Mouse (Mus musculus) kidney, embryonic 15.5 days (tissue): Measurements from ENCODE around the gene Deaf1. TPM values are rescaled to one million over a fixed set of nuclear protein-coding genes. Genes with fewer than 3 reads are reported as not detected.

ENCODE experiments used
- ATAC-seq: fragments of 200-750 bp; cut with Nextera tagmentation; replicated peaks from 2 replicates; pipeline ENCODE4 v1.8.0; 2017; ENCODE audit warnings: moderate TSS enrichment; ENCODE audit not compliant: low FRiP score
- H3K27ac ChIP-seq: fragments of 300-500 bp; sonication (generic); 2 replicates; pipeline ENCODE4 v1.5.1; 2015; ENCODE audit warnings: mild to moderate bottlenecking, inconsistent platforms
- H3K27me3 ChIP-seq: fragments of 300-500 bp; sonication (generic); 2 replicates; pipeline ENCODE4 v1.6.1; 2015; ENCODE audit warnings: inconsistent platforms
- H3K36me3 ChIP-seq: fragments of 300-500 bp; sonication (generic); 2 replicates; pipeline ENCODE4 v1.6.1; 2015; ENCODE audit warnings: inconsistent platforms
- H3K4me1 ChIP-seq: fragments of 300-500 bp; sonication (generic); 2 replicates; pipeline ENCODE4 v1.6.1; 2015; ENCODE audit warnings: inconsistent platforms
- H3K4me2 ChIP-seq: fragments of 300-500 bp; sonication (generic); 2 replicates; pipeline ENCODE4 v1.6.1; 2015; ENCODE audit warnings: moderate library complexity, mild to moderate bottlenecking, inconsistent platforms
- H3K4me3 ChIP-seq: fragments of 300-500 bp; sonication (generic); replicated peaks from 2 replicates; pipeline ENCODE4 v1.5.1; 2015; ENCODE audit warnings: mild to moderate bottlenecking, inconsistent platforms
- H3K9ac ChIP-seq: fragments of 300-500 bp; sonication (generic); 2 replicates; pipeline ENCODE4 v1.6.1; 2015; ENCODE audit warnings: mild to moderate bottlenecking, inconsistent platforms
- H3K9me3 ChIP-seq: fragments of 300-500 bp; sonication (generic); replicated peaks from 2 replicates; pipeline ENCODE4 v1.6.1; 2016; ENCODE audit warnings: inconsistent platforms
- WGBS: fragments of 180-500 bp; shearing (Covaris S2); methylation state at CpG from one replicate; pipeline ENCODE4 v1.1.7; 2015; ENCODE audit warnings: mixed read lengths; 5-methylcytosine and 5-hydroxymethylcytosine counted together
- polyA plus RNA-seq: library from polyadenylated mRNA; unstranded; fragments of >200 nt; fragmentation: Nextera tagmentation; extraction: Ambion mirVana; gene quantifications from 2 replicates; pipeline ENCODE4 v1.2.1, GENCODE M21; 2015

Deaf1 gene
- polyA plus RNA-seq, 1 experiment from 2014 or later = 81.1 TPM

DNA sequence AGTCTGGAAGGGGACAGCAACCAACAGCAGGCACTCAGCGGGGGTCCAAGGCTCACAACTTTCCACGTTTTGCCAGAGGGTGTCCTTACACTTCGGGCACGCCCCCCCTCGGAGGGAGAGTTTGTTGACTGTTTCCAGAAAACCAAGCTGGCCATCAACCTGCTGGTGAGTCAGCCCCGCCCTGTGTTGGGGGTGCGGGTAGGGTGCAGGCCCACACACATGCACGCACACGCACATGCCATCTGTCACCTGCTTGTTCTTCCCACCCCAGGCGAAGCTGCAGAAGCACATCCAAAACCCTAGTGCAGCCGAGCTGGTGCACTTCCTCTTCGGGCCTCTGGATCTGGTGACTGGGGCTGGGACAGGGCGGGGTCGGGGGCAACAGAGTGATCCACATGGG lies 29.5 kb upstream of the Deaf1 start:
- Histone ChIP-seq H3K27me3 (peaks cover 16% of the 10 kb centered on the region), H3K4me1 (peaks cover 11% of the 10 kb centered on the region; the same call in 1 of the 2 replicates), H3K36me3 (no peaks in the 10 kb centered on the region), H3K4me2 (no peak overlapping the region), H3K9me3 (no peaks in the 10 kb centered on the region), H3K27ac (no peak overlapping the region), H3K9ac (no peak overlapping the region), H3K4me3 (no peak overlapping the region)
- 81% methylated on average over 14 of the region's 14 CpGs for WGBS
- no peak for ATAC-seq

DNA sequence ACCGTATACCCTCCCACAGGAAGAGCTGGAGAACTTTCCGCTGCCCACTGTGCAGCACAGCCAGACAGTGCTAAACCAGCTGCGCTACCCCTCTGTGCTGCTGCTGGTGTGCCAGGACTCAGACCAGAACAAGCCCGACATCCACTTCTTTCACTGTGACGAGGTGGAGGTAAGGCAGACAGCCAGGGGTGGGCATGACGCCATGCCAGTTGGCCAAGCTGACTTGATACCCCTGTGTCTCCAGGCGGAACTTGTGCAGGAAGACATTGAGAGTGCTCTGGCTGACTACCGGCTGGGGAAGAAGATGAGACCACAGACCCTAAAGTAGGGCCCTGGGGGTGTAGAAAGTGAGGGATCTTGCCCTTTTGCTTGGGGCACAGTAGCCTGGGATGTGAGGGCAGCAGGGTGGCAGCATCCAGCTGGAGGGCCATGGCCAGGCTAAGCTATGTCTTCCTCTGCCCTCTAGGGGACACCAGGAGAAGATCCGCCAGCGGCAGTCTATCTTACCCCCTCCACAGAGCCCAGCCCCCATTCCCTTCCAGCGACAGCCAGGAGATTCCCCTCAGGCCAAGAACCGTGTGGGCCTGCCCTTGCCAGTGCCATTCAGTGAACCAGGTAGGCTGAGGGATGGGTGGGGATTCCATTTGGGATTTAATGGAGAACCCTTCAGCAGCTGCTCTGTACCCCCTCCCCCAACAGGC lies 28.3 kb upstream of the Deaf1 start:
- Histone ChIP-seq H3K36me3 (no peaks in the 10 kb centered on the region), H3K27ac (no peak overlapping the region), H3K4me3 (no peak overlapping the region), H3K9me3 (no peaks in the 10 kb centered on the region), H3K4me1 (0 out of 2 replicates have a peak, but pooled peaks cover 4% of the 10 kb centered on the region), H3K9ac (no peak overlapping the region), H3K27me3 (0 out of 2 replicates have a peak, but pooled peaks cover 5% of the 10 kb centered on the region), H3K4me2 (no peak overlapping the region)
- no peak for ATAC-seq
- 60% methylated on average over 12 of the region's 12 CpGs for WGBS

DNA sequence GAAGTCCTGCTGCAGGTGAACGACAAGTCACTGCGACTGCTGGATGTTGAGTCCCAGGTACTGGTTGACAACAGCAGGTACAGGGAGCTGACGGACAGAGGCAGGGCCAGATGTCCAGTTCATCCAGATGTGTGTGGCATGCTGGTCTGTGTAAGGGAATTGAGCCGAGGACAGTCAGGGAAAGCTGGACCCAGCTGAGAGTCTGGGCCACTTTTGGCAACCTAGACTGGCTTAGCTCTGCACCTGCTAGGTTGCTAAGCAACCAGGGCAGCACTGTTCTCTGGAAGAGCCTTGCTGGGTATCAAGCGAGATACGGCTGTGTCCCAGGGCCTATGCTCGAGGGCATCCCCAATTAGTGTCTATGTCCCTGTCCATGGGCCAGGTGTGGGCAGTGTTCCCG lies 27.6 kb upstream of the Deaf1 start:
- Histone ChIP-seq H3K9me3 (no peaks in the 10 kb centered on the region), H3K4me1 (0 out of 2 replicates have a peak, but pooled peaks cover 4% of the 10 kb centered on the region), H3K4me2 (no peak overlapping the region), H3K27ac (no peak overlapping the region), H3K9ac (no peak overlapping the region), H3K27me3 (no peaks in the 10 kb centered on the region), H3K4me3 (no peak overlapping the region), H3K36me3 (no peaks in the 10 kb centered on the region)
- 87% methylated on average over 8 of the region's 8 CpGs for WGBS
- ATAC-seq = no peak

- Histone ChIP-seq H3K4me1 (0 out of 2 replicates have a peak, but pooled peaks cover 3% of the 10 kb centered on the region), H3K4me2 (no peak overlapping the region), H3K9ac (no peak overlapping the region), H3K27me3 (no peaks in the 10 kb centered on the region), H3K27ac (no peak overlapping the region), H3K9me3 (no peaks in the 10 kb centered on the region), H3K36me3 (no peaks in the 10 kb centered on the region), H3K4me3 (no peak overlapping the region)
- WGBS = 77% methylated on average over 6 of the region's 6 CpGs
- no peak for ATAC-seq
Measured at GRCm38 (mm10) chr7:141351061-141351460, 23.6 kb upstream of the Deaf1 start.

DNA sequence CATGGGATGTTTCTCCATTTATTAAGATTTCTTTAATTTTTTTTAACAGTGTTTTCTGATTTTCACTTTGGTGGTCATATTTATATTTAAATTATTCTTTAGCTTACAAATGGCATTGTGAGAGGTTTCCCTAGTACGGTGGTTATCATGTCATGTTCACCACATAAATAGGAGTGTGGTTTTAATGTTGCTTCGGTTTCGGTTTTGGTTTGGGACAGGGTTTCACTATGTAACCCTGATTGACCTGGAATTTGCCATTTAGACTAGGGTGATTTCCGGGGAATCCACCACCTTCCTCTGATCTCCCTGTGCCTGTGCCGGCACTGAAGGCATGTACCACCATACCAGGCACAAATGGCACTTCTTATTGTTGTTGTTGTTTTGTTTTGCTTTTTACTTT lies 17.3 kb upstream of the Deaf1 start:
- Histone ChIP-seq H3K36me3 (no peaks in the 10 kb centered on the region), H3K4me1 (peaks cover 7% of the 10 kb centered on the region; the same call in 1 of the 2 replicates), H3K27me3 (no peaks in the 10 kb centered on the region), H3K9me3 (no peaks in the 10 kb centered on the region), H3K27ac (no peak overlapping the region), H3K4me2 (no peak overlapping the region), H3K4me3 (no peak overlapping the region), H3K9ac (no peak overlapping the region)
- ATAC-seq = no peak
- 87% methylated on average over 5 of the region's 5 CpGs for WGBS

DNA sequence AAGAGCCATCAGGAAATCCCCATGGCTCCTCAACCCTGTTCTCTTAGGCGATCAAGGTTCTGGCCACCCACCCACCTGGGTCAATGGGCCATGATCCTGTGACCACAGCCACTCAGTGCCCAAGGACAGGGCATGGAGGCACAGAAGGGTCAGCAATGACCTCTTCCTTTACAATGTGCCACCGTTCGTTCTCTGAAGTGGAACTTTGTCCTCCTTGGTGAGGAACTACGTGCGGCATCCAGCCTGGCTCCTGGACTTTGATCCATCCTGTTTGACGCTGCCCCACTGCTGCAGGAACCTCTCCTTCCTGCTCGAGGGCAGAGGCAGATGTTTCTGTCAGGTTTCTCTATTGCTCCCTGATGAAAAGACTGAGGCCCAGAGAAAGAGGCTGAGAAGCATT lies 16.2 kb upstream of the Deaf1 start:
- 60% methylated on average over 7 of the region's 7 CpGs for WGBS
- Histone ChIP-seq H3K36me3 (no peaks in the 10 kb centered on the region), H3K4me1 (peaks cover 18% of the 10 kb centered on the region), H3K9ac (no peak overlapping the region), H3K4me2 (no peak overlapping the region), H3K27me3 (no peaks in the 10 kb centered on the region), H3K9me3 (no peaks in the 10 kb centered on the region), H3K4me3 (no peak overlapping the region), H3K27ac (no peak overlapping the region)
- no peak for ATAC-seq

DNA sequence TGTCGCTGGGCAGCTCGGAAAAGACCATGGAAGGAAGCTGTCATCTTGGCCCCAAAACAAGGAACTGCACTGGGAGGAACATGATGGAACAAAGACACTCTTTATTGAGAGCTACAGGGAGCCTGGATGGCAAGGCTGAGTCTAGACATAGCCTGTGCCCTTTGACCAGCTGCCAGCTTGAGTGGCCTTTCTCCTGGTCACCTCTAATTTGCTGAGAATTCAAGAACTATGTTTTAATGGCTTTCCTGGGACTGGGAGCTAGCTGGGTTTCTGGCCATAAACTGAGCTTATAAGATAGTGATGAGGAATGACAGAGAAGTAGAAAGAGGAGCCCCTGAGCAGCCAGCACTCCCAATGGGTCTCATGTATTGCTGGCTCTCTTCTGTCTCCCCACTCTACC lies 15.7 kb upstream of the Deaf1 start:
- Histone ChIP-seq H3K4me3 (no peak overlapping the region), H3K27ac (no peak overlapping the region), H3K9me3 (no peaks in the 10 kb centered on the region), H3K27me3 (no peaks in the 10 kb centered on the region), H3K4me1 (peaks cover 23% of the 10 kb centered on the region), H3K9ac (no peak overlapping the region), H3K36me3 (no peaks in the 10 kb centered on the region), H3K4me2 (no peak overlapping the region)
- ATAC-seq = no peak
- WGBS = 85% methylated on average over 2 of the region's 2 CpGs

DNA sequence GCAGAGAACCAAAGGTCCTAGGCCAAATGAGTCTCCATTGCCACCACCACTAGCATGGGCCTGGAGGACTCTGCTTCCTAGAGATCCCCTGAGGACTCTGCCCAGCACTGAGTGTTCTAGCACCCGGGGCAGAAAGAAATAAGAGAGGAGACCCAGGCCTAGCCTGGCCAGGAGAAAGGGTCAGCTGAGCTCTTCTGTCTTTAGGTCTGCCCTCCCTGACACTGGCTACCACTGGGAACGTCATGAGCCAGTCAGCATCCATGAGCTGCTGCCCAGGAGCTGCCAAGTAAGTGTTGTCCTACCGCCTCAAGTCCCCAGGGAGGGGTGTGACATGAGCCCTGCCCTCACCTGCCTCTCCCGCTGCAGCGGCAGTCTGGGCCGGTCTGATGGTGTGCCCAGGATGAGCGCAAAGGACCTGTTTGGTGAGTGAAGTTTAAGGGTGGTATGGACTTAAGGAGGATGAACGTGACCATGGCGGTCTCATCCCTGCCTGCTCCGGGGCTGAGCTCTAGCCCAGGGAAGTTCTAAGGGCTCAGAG lies 14.3 kb upstream of the Deaf1 start:
- Histone ChIP-seq H3K9ac (no peak overlapping the region), H3K27me3 (no peaks in the 10 kb centered on the region), H3K9me3 (no peaks in the 10 kb centered on the region), H3K27ac (no peak overlapping the region), H3K4me1 (peaks cover 30% of the 10 kb centered on the region), H3K36me3 (no peaks in the 10 kb centered on the region), H3K4me3 (no peak overlapping the region), H3K4me2 (no peak overlapping the region)
- ATAC-seq = no peak
- WGBS = 83% methylated on average over 10 of the region's 10 CpGs

GRCm38 (mm10) chr7:141340476-141340875 lies 13.0 kb upstream of the Deaf1 start:
- H3K36me3 ChIP-seq = peaks cover 8% of the 10 kb centered on the region; the same call in 1 of the 2 replicates
- H3K27ac ChIP-seq = peak overlapping the region; percentile 75
- 66% methylated on average over 6 of the region's 6 CpGs for WGBS
- peak overlapping the region; percentile 69 for H3K4me2 ChIP-seq
- H3K9ac ChIP-seq = no peak overlapping the region
- H3K4me3 ChIP-seq = no peak overlapping the region
- no peaks in the 10 kb centered on the region for H3K9me3 ChIP-seq
- no peaks in the 10 kb centered on the region for H3K27me3 ChIP-seq
- H3K4me1 ChIP-seq = peaks cover 30% of the 10 kb centered on the region
- ATAC-seq = peak; percentile 37

- Histone ChIP-seq H3K9ac (peak overlapping the region; percentile 44; the same call in 1 of the 2 replicates), H3K4me1 (peaks cover 30% of the 10 kb centered on the region), H3K36me3 (peaks cover 13% of the 10 kb centered on the region; the same call in 1 of the 2 replicates), H3K27ac (peak overlapping the region; percentile 75), H3K9me3 (no peaks in the 10 kb centered on the region), H3K4me2 (peak overlapping the region; percentile 69), H3K27me3 (no peaks in the 10 kb centered on the region), H3K4me3 (peak overlapping the region; percentile 45; the same call in 1 of the 2 replicates)
- no peak for ATAC-seq
- WGBS = 62% methylated on average over 7 of the region's 7 CpGs
Measured at GRCm38 (mm10) chr7:141340023-141340422, 12.5 kb upstream of the Deaf1 start.

DNA sequence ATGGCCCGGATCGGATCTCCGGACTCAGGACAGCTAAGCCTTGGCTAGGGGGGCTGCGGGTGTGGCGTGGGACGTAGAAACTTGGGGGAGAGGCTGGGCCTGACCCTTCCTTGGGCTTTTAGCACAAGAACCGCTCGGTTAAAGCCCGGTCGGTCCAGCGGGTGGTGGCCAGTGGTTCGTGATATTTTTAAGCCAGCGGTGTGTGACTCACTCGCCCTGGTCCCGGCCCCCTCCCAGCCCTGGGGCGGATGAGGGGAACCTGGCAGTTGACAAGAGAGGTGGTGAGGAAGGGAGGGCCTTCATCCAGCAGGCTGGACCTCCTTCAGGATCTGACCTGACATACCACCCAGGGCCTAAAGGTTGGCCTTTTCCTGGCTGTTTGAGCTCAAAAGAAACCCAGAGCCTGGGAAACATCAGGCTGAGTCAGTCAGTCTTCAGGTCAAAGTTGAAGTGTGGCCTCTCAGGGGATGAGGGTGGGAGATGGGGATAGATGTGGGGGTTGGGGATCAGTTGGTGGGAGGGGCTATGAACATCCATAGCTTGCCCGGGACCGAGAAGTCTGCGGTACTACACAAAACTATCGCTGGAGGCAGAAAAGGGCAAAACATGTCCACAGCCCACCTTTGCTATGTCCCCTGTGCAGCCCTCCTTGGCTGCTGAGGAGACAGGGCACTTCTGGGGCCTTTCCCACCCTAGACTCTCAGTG lies 11.9 kb upstream of the Deaf1 start:
- Histone ChIP-seq H3K27me3 (no peaks in the 10 kb centered on the region), H3K4me1 (peaks cover 30% of the 10 kb centered on the region), H3K36me3 (peaks cover 19% of the 10 kb centered on the region), H3K27ac (peak overlapping the region; percentile 75), H3K9me3 (no peaks in the 10 kb centered on the region), H3K9ac (peak overlapping the region; percentile 44), H3K4me2 (peak overlapping the region; percentile 69), H3K4me3 (peak overlapping the region; percentile 45)
- WGBS = 29% methylated on average over 20 of the region's 20 CpGs
- ATAC-seq = peak; percentile 27; the same call in 1 of the 2 replicates

DNA sequence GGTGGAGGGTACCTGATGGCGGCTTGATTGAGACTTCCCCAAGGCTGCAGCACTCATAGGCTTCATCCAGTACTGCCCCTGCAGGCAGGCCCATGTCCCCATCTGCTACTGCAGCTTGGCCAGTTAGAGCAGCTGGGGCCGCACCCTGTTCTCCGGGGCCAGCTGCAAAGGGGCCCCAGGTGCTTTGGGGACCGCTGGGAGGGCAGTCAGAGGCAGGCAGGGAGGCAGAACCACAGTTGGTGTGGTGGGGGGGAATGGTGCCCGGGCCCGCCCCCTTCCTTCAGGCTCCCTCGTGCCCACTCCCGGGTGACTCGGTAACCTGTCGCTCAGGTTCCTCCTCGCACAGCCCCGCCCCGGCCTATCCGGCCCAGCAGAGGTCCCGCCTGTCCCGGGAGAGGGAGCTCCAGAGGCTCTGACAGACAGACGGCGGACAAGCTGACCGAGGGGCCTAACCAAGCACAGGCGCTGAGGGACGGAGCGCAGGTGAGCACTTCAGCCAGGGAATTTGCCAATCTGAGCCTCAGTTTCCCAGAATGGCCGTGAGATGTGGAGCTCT lies 11.2 kb upstream of the Deaf1 start, which contains the start of gene Eps8l2:
Gene Eps8l2, plus strand, starts transcription at position 305 of the 556 bp plus-strand sequence.
- Histone ChIP-seq H3K27me3 (no peaks in the 10 kb centered on the region), H3K9me3 (no peaks in the 10 kb centered on the region), H3K36me3 (peaks cover 22% of the 10 kb centered on the region), H3K4me3 (peak within 1 kb of the TSS; percentile 45), H3K4me2 (peak within 1 kb of the TSS; percentile 69), H3K4me1 (peaks cover 30% of the 10 kb centered on the region), H3K27ac (peak within 1 kb of the TSS; percentile 75), H3K9ac (peak within 1 kb of the TSS; percentile 44)
- WGBS = 6% methylated on average over 23 of the region's 23 CpGs
- peak; percentile 80 for ATAC-seq
